Mouse (Mus musculus) CH12.LX (cell line): ENCODE data around the gene Ap3s2.

Experiments used
- BHLHE40 ChIP-seq: IDR thresholded peaks from 2 replicates; pipeline ENCODE4 v1.6.1; 2011; ENCODE audit warnings: mild to moderate bottlenecking, low read depth, low read length, improper control_type of control experiment
- CHD2 ChIP-seq: IDR thresholded peaks from 2 replicates; pipeline ENCODE4 v1.6.1; 2011; ENCODE audit warnings: low read length, improper control_type of control experiment
- CTCF ChIP-seq, 2 experiments: IDR thresholded peaks in 1 of 2; conservative IDR thresholded peaks in 1 of 2; 2 replicates each; pipeline ENCODE4 v1.5.1; 2011 to 2012; ENCODE audit warnings: low read depth in 2 of 2, low read length in 2 of 2, improper control_type of control experiment in 1 of 2, inconsistent platforms in 1 of 2, mild to moderate bottlenecking in 1 of 2, moderate library complexity in 1 of 2
- ETS1 ChIP-seq: conservative IDR thresholded peaks from 2 replicates; pipeline ENCODE4 v1.6.1; 2012; ENCODE audit warnings: low read depth, mild to moderate bottlenecking, inconsistent platforms, low read length, improper control_type of control experiment, moderate library complexity
- MEF2A ChIP-seq: IDR thresholded peaks from 2 replicates; pipeline ENCODE4 v1.6.1; 2014; ENCODE audit warnings: low read depth, mild to moderate bottlenecking, inconsistent platforms, low read length, improper control_type of control experiment, borderline replicate concordance
- POLR2A ChIP-seq: IDR thresholded peaks from 2 replicates; pipeline ENCODE4 v1.6.1; 2011; ENCODE audit warnings: low read depth, mild to moderate bottlenecking, improper control_type of control experiment, low read length
- USF2 ChIP-seq: conservative IDR thresholded peaks from 2 replicates; pipeline ENCODE4 v1.6.1; 2011; ENCODE audit warnings: low read depth, low read length, improper control_type of control experiment

GRCm38 (mm10) chr7:79847456-79848451, 72.7 kb downstream of the Ap3s2 start:
- no peak for TF ChIP-seq CTCF (conservative IDR thresholded peaks at IDR 0.05 in 1 of 2, IDR thresholded peaks at IDR 0.05 in 1 of 2; ENCODE audit: low read depth in 2 of 2, low read length in 2 of 2)
- no peak for TF ChIP-seq CHD2
- TF ChIP-seq POLR2A: no peak
- TF ChIP-seq ETS1: no peak
- no peak for TF ChIP-seq BHLHE40
- no peak for TF ChIP-seq MEF2A
- TF ChIP-seq USF2: no peak
